Mouse (Mus musculus) midbrain, embryonic 10.5 days (tissue): Measurements from ENCODE around the gene Hnrnpab. TPM values are rescaled to one million over a fixed set of nuclear protein-coding genes. Genes with fewer than 3 reads are reported as not detected.

Experiments used
- DNase-seq: peaks from one replicate; pipeline ENCODE4 v3.0.0-alpha.2; 2017; ENCODE audit warnings: low spot score
- H3K27ac ChIP-seq: fragments of 300-500 bp; sonication (generic); replicated peaks from 2 replicates; pipeline ENCODE4 v1.5.1; 2016; ENCODE audit warnings: mild to moderate bottlenecking
- H3K27me3 ChIP-seq: fragments of 300-500 bp; sonication (generic); 2 replicates; pipeline ENCODE4 v1.6.1; 2016; ENCODE audit warnings: low read depth, mild to moderate bottlenecking; ENCODE audit not compliant: poor library complexity, severe bottlenecking
- H3K36me3 ChIP-seq: fragments of 300-500 bp; sonication (generic); 2 replicates; pipeline ENCODE4 v1.6.1; 2016; ENCODE audit warnings: mild to moderate bottlenecking, moderate library complexity
- H3K4me1 ChIP-seq: fragments of 300-500 bp; sonication (generic); 2 replicates; pipeline ENCODE4 v1.6.1; 2016
- H3K4me3 ChIP-seq: fragments of 300-500 bp; sonication (generic); 2 replicates; pipeline ENCODE4 v1.5.1; 2016; ENCODE audit warnings: mild to moderate bottlenecking, moderate library complexity
- H3K9me3 ChIP-seq: fragments of 300-500 bp; sonication (generic); replicated peaks from 2 replicates; pipeline ENCODE4 v1.6.1; 2016; ENCODE audit warnings: mild to moderate bottlenecking
- WGBS: fragments of 180-500 bp; shearing (Covaris S2); methylation state at CpG from one replicate; pipeline ENCODE4 v1.1.7; 2016; 5-methylcytosine and 5-hydroxymethylcytosine counted together
- polyA plus RNA-seq: library from polyadenylated mRNA; unstranded; fragments of >200 nt; fragmentation: Nextera tagmentation; extraction: Ambion mirVana; gene quantifications from 2 replicates; pipeline ENCODE4 v1.2.1, GENCODE M21; 2016

Gene Hnrnpab
- polyA plus RNA-seq, 1 experiment from 2014 or later = 631 TPM

- peaks cover 12% of the 10 kb centered on the region for H3K4me1 ChIP-seq
- DNase-seq = no peak
- no peaks in the 10 kb centered on the region for H3K27me3 ChIP-seq
- H3K27ac ChIP-seq = no peak overlapping the region
- WGBS = 90% methylated on average over 4 of the region's 4 CpGs
- H3K36me3 ChIP-seq = no peaks in the 10 kb centered on the region
- no peak overlapping the region for H3K4me3 ChIP-seq
- 0 out of 2 replicates have a peak, but pooled peaks cover 6% of the 10 kb centered on the region for H3K9me3 ChIP-seq
These were observed 37.8 kb downstream of the Hnrnpab start for GRCm38 (mm10) chr11:51568801-51569200.

- H3K27me3 ChIP-seq = no peaks in the 10 kb centered on the region
- H3K36me3 ChIP-seq = no peaks in the 10 kb centered on the region
- peaks cover 7% of the 10 kb centered on the region for H3K4me1 ChIP-seq
- WGBS = 90% methylated on average over 6 of the region's 6 CpGs
- no peak for DNase-seq
- no peak overlapping the region for H3K27ac ChIP-seq
- 0 out of 2 replicates have a peak, but pooled peaks cover 6% of the 10 kb centered on the region for H3K9me3 ChIP-seq
- no peak overlapping the region for H3K4me3 ChIP-seq
These were observed 40.7 kb downstream of the Hnrnpab start for GRCm38 (mm10) chr11:51565951-51566350.

- 33% methylated on average over 3 of the region's 3 CpGs for WGBS
- Histone ChIP-seq H3K4me3 (no peak overlapping the region), H3K4me1 (peaks cover 7% of the 10 kb centered on the region), H3K27me3 (no peaks in the 10 kb centered on the region), H3K9me3 (0 out of 2 replicates have a peak, but pooled peaks cover 6% of the 10 kb centered on the region), H3K27ac (no peak overlapping the region), H3K36me3 (no peaks in the 10 kb centered on the region)
- no peak for DNase-seq
These were observed 41.6 kb downstream of the Hnrnpab start for GRCm38 (mm10) chr11:51565062-51565461.

- Histone ChIP-seq H3K4me1 (peaks cover 7% of the 10 kb centered on the region), H3K36me3 (no peaks in the 10 kb centered on the region), H3K4me3 (no peak overlapping the region), H3K27ac (no peak overlapping the region), H3K9me3 (0 out of 2 replicates have a peak, but pooled peaks cover 6% of the 10 kb centered on the region), H3K27me3 (no peaks in the 10 kb centered on the region)
- DNase-seq = no peak
- 87% methylated on average over 1 of the region's 1 CpGs for WGBS
These were observed 43.4 kb downstream of the Hnrnpab start for GRCm38 (mm10) chr11:51563276-51563675.

GRCm38 (mm10) chr11:51555066-51555465, 51.6 kb downstream of the Hnrnpab start:
- no peak for DNase-seq
- Histone ChIP-seq H3K27me3 (no peaks in the 10 kb centered on the region), H3K36me3 (no peaks in the 10 kb centered on the region), H3K4me1 (peaks cover 6% of the 10 kb centered on the region; the same call in 1 of the 2 replicates), H3K4me3 (no peak overlapping the region), H3K9me3 (no peaks in the 10 kb centered on the region), H3K27ac (no peak overlapping the region)
- WGBS = 79% methylated on average over 2 of the region's 2 CpGs

- 79% methylated on average over 10 of the region's 10 CpGs for WGBS
- H3K4me1 ChIP-seq = peaks cover 6% of the 10 kb centered on the region; the same call in 1 of the 2 replicates
- H3K27me3 ChIP-seq = no peaks in the 10 kb centered on the region
- H3K4me3 ChIP-seq = no peak overlapping the region
- no peaks in the 10 kb centered on the region for H3K36me3 ChIP-seq
- no peak overlapping the region for H3K27ac ChIP-seq
- DNase-seq = no peak
- H3K9me3 ChIP-seq = no peaks in the 10 kb centered on the region
These were observed 52.1 kb downstream of the Hnrnpab start for GRCm38 (mm10) chr11:51554590-51554989.

GRCm38 (mm10) chr11:51552091-51552490, 54.6 kb downstream of the Hnrnpab start:
- no peaks in the 10 kb centered on the region for H3K36me3 ChIP-seq
- no peak overlapping the region for H3K27ac ChIP-seq
- 80% methylated on average over 3 of the region's 3 CpGs for WGBS
- no peaks in the 10 kb centered on the region for H3K9me3 ChIP-seq
- H3K27me3 ChIP-seq = no peaks in the 10 kb centered on the region
- DNase-seq = no peak
- H3K4me1 ChIP-seq = peaks cover 6% of the 10 kb centered on the region
- H3K4me3 ChIP-seq = no peak overlapping the region

GRCm38 (mm10) chr11:51551253-51551652, 55.4 kb downstream of the Hnrnpab start:
- WGBS = 85% methylated on average over 5 of the region's 5 CpGs
- Histone ChIP-seq H3K4me3 (no peak overlapping the region), H3K36me3 (no peaks in the 10 kb centered on the region), H3K27me3 (no peaks in the 10 kb centered on the region), H3K4me1 (peaks cover 6% of the 10 kb centered on the region), H3K27ac (no peak overlapping the region), H3K9me3 (no peaks in the 10 kb centered on the region)
- DNase-seq = no peak

Other genes with a start within 250 kb of the Hnrnpab start
- 14.4 and 15.1 TPM in 2 replicates for gene Phykpl, start 22.1 kb downstream of the Hnrnpab start, polyA plus RNA-seq
- gene Nhp2, start 12.9 kb upstream of the Hnrnpab start, polyA plus RNA-seq = 209 and 269 TPM in 2 replicates
- 38.6 TPM in 2 replicates for gene Rmnd5b, start 29.0 kb upstream of the Hnrnpab start, polyA plus RNA-seq
- gene N4bp3, start 44.0 kb upstream of the Hnrnpab start, polyA plus RNA-seq = 16.9 and 21.7 TPM in 2 replicates
- 0.98 and 1.6 TPM in 2 replicates for gene D930048N14Rik, start 44.1 kb upstream of the Hnrnpab start, polyA plus RNA-seq
- 88.5 and 89.7 TPM in 2 replicates for gene 0610009B22Rik, start 82.0 kb upstream of the Hnrnpab start, polyA plus RNA-seq
- 12.9 and 14.8 TPM in 2 replicates for gene Sec24a, start 156.8 kb upstream of the Hnrnpab start, polyA plus RNA-seq
- 124 and 125 TPM in 2 replicates for gene Sar1b, start 156.8 kb upstream of the Hnrnpab start, polyA plus RNA-seq